Mouse (Mus musculus) liver, adult 2 months (tissue): ENCODE data around the gene H2-Aa.

ENCODE experiments used
- CTCF ChIP-seq: fragments of 200-500 bp; IDR thresholded peaks from 2 replicates; pipeline ENCODE4 v1.5.1; 2011; ENCODE audit warnings: low read depth, low read length, control low read depth
- POLR2A ChIP-seq: fragments of 200-500 bp; IDR thresholded peaks from 2 replicates; pipeline ENCODE4 v1.6.1; 2011; ENCODE audit warnings: low read length, control low read depth; ENCODE audit not compliant: insufficient read depth; ENCODE audit errors: extremely low read depth

DNA sequence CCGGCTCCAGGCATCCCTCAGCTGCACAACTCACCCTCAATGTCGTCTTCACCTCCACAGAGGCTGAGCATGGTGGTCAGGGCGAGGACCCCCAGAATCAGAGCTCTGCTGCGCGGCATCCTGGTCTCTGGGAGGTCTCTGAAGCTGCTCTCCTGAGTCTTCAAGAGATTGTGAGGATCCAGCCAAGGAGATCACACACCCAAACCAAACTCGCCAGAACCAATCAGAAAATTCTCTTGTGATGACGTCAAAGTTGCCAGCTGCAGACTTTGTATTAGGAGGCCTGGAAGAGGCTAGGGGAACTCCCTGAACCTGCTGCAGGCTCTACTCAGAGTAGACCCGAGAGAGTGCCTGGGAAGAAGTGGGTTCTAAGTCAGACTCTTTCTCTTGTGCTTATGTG lies at the start of gene H2-Aa:
- TF ChIP-seq CTCF, result no peak
- no peak for TF ChIP-seq POLR2A
